Mouse (Mus musculus) v-Abl transformed pro-B cells (cell line): ENCODE data around the gene Gm10031.

ENCODE experiments used
- in situ Hi-C, 2 experiments: fragments of 400-800 bp; cut with MboI; formaldehyde crosslinking; loops; one replicate each; pipeline ENCODE4 v1.15.1; 2025; ENCODE audit not compliant: unreplicated experiment in 2 of 2

Gene Gm10031

GRCm38 (mm10) chr1:156538382-156538781, 14.6 kb downstream of the Gm10031 start:
- in situ Hi-C loops = loop anchor here (5.0 to 25.0 kb wide), 4 partner anchors 94 to 549 kb away; no protein-coding TSS in a partner anchor

GRCm38 (mm10) chr1:156539787-156540560, 16.2 kb downstream of the Gm10031 start:
- in situ Hi-C loops = loop anchor here (5.0 to 25.0 kb wide), 4 partner anchors 92 to 547 kb away; no protein-coding TSS in a partner anchor

GRCm38 (mm10) chr1:156543999-156544398, 20.2 kb downstream of the Gm10031 start:
- in situ Hi-C loops = loop anchor here (5.0 to 25.0 kb wide), 3 partner anchors 88 to 543 kb away; no protein-coding TSS in a partner anchor

- in situ Hi-C loops = no loop called here
Observed at GRCm38 (mm10) chr1:156558024-156558930, 34.5 kb downstream of the Gm10031 start, which contains the start of gene Abl2. Gene Abl2 (plus strand): TSS chr1:156558786.

- in situ Hi-C loops = no loop called here
Observed at GRCm38 (mm10) chr1:156558950-156559640, 35.3 kb downstream of the Gm10031 start.

- in situ Hi-C loops = no loop called here
Observed at GRCm38 (mm10) chr1:156559641-156560020, 35.8 kb downstream of the Gm10031 start.

- in situ Hi-C loops = no loop called here
Observed at GRCm38 (mm10) chr1:156560500-156560899, 36.7 kb downstream of the Gm10031 start.

- in situ Hi-C loops = no loop called here
Observed at GRCm38 (mm10) chr1:156565328-156565727, 41.5 kb downstream of the Gm10031 start.

- in situ Hi-C loops = no loop called here
Observed at GRCm38 (mm10) chr1:156566132-156566531, 42.3 kb downstream of the Gm10031 start.

GRCm38 (mm10) chr1:156569615-156570014, 45.8 kb downstream of the Gm10031 start:
- in situ Hi-C loops = no loop called here

GRCm38 (mm10) chr1:156572952-156573351, 49.1 kb downstream of the Gm10031 start:
- in situ Hi-C loops = no loop called here
